Mouse (Mus musculus) heart, adult 2 months (tissue): ENCODE results near the gene Tmtc2. TPM values are rescaled to one million over a fixed set of nuclear protein-coding genes. Genes with fewer than 3 reads are reported as not detected.

ENCODE experiments used
- DNase-seq, 2 experiments: peaks; one replicate each; pipeline ENCODE4 v3.0.0; 2021
- H3K27ac ChIP-seq: fragments of 200-600 bp; 2 replicates; pipeline ENCODE4 v1.8.1; 2022
- H3K27me3 ChIP-seq: fragments of 200-500 bp; 2 replicates; pipeline ENCODE4 v1.6.1; 2012; ENCODE audit warnings: mild to moderate bottlenecking, low read length, inconsistent platforms, mixed read lengths; ENCODE audit not compliant: control insufficient read depth, insufficient read depth
- H3K36me3 ChIP-seq: fragments of 200-500 bp; 2 replicates; pipeline ENCODE4 v1.6.1; 2012; ENCODE audit warnings: low read length, inconsistent platforms; ENCODE audit not compliant: control insufficient read depth, insufficient read depth
- H3K4me1 ChIP-seq: fragments of 200-500 bp; 2 replicates; pipeline ENCODE4 v1.6.1; 2011; ENCODE audit warnings: low read length; ENCODE audit not compliant: control insufficient read depth, insufficient read depth
- H3K4me3 ChIP-seq: fragments of 200-600 bp; 2 replicates; pipeline ENCODE4 v1.8.1; 2022
- H3K79me2 ChIP-seq: fragments of 200-500 bp; replicated peaks from 2 replicates; pipeline ENCODE4 v1.6.1; 2012; ENCODE audit warnings: mild to moderate bottlenecking, inconsistent platforms, low read length, moderate library complexity, mixed read lengths; ENCODE audit not compliant: control insufficient read depth, insufficient read depth
- H3K9ac ChIP-seq: fragments of 200-500 bp; 2 replicates; pipeline ENCODE4 v1.6.1; 2012; ENCODE audit warnings: low read depth, mild to moderate bottlenecking, control low read depth, inconsistent platforms, low read length, mixed read lengths
- CTCF ChIP-seq: fragments of 200-600 bp; IDR thresholded peaks from 2 replicates; pipeline ENCODE4 v1.8.1; 2022; ENCODE audit warnings: antibody characterized with exemption, mild to moderate bottlenecking, moderate library complexity
- EP300 ChIP-seq: fragments of 200-500 bp; IDR thresholded peaks from 2 replicates; pipeline ENCODE4 v1.6.1; 2011; ENCODE audit warnings: low read depth, low read length, control low read depth; ENCODE audit not compliant: insufficient read depth
- POLR2A ChIP-seq: fragments of 200-500 bp; IDR thresholded peaks from 2 replicates; pipeline ENCODE4 v1.6.1; 2011; ENCODE audit warnings: mild to moderate bottlenecking, low read depth, low read length, control low read depth; ENCODE audit not compliant: insufficient read depth
- WGBS: fragments of 180-500 bp; shearing (Covaris S2); methylation state at CpG from one replicate; pipeline ENCODE4 v1.1.7; 2018; 5-methylcytosine and 5-hydroxymethylcytosine counted together
- intact Hi-C: fragments of 180-260 bp; cut with DNase I; formaldehyde crosslinking; loops from one replicate; pipeline ENCODE4 v1.15.1; 2025
- polyA plus RNA-seq: library from polyadenylated mRNA; depleted of rRNA; stranded (reverse); fragments of >200 nt; gene quantifications from 2 replicates; pipeline ENCODE4 v1.2.3, GENCODE M21; 2012
- total RNA-seq, 2 experiments: library from RNA; stranded (reverse); gene quantifications; 2 replicates each; pipeline ENCODE4 v1.2.3; 2021

The Tmtc2 gene
- total and polyA plus RNA-seq, 3 experiments, result 2.6 to 4.4 (median 4.4) TPM

GRCm38 (mm10) chr10:105381202-105381601 lies 193.0 kb downstream of the Tmtc2 start:
- Histone ChIP-seq H3K4me3 (no peak overlapping the region), H3K27ac (no peak overlapping the region), H3K36me3 (peaks cover 5% of the 10 kb centered on the region), H3K9ac (no peak overlapping the region), H3K27me3 (no peaks in the 10 kb centered on the region), H3K79me2 (no peaks in the 10 kb centered on the region), H3K4me1 (peaks cover 1% of the 10 kb centered on the region)
- no peak for DNase-seq
- TF ChIP-seq CTCF, result no peak
- TF ChIP-seq POLR2A, result no peak
- TF ChIP-seq EP300, result no peak
- 91% methylated on average over 5 of the region's 5 CpGs for WGBS
- intact Hi-C loops, result no loop called here

GRCm38 (mm10) chr10:105380584-105380983 lies 193.7 kb downstream of the Tmtc2 start:
- intact Hi-C loops, result no loop called here
- DNase-seq, result no peak
- H3K36me3 ChIP-seq, result peaks cover 5% of the 10 kb centered on the region
- TF ChIP-seq EP300, result no peak
- TF ChIP-seq CTCF, result no peak
- no peak for TF ChIP-seq POLR2A
- no peaks in the 10 kb centered on the region for H3K27me3 ChIP-seq
- H3K9ac ChIP-seq, result no peak overlapping the region
- no peak overlapping the region for H3K4me3 ChIP-seq
- H3K79me2 ChIP-seq, result no peaks in the 10 kb centered on the region
- no peak overlapping the region for H3K27ac ChIP-seq
- peaks cover 1% of the 10 kb centered on the region for H3K4me1 ChIP-seq
- WGBS, result 79% methylated on average over 7 of the region's 7 CpGs

- peak overlapping the region; percentile 36; the same call in 1 of the 2 replicates for H3K27ac ChIP-seq
- no peaks in the 10 kb centered on the region for H3K4me1 ChIP-seq
- H3K36me3 ChIP-seq, result no peaks in the 10 kb centered on the region
- no peaks in the 10 kb centered on the region for H3K79me2 ChIP-seq
- H3K27me3 ChIP-seq, result no peaks in the 10 kb centered on the region
- 89% methylated on average over 2 of the region's 2 CpGs for whole genome bisulfite sequencing
- H3K4me3 ChIP-seq, result no peak overlapping the region
- intact Hi-C loops, result loop anchor here (5.0 kb wide), 2 partner anchors 125 to 195 kb away; partner anchors contain the start of gene Tmtc2
- H3K9ac ChIP-seq, result no peak overlapping the region
- no peak for DNase-seq
- no peak for TF ChIP-seq POLR2A
- TF ChIP-seq EP300, result no peak
- no peak for TF ChIP-seq CTCF
Observed at GRCm38 (mm10) chr10:105377711-105378110, 196.5 kb downstream of the Tmtc2 start.

- no peaks in the 10 kb centered on the region for H3K27me3 ChIP-seq
- H3K4me3 ChIP-seq, result no peak overlapping the region
- H3K9ac ChIP-seq, result no peak overlapping the region
- H3K4me1 ChIP-seq, result no peaks in the 10 kb centered on the region
- intact Hi-C loops, result no loop called here
- no peak for DNase-seq
- WGBS, result 97% methylated on average over 8 of the region's 8 CpGs
- no peaks in the 10 kb centered on the region for H3K36me3 ChIP-seq
- H3K27ac ChIP-seq, result no peak overlapping the region
- TF ChIP-seq CTCF (peak; percentile 61), EP300 (no peak)
- no peaks in the 10 kb centered on the region for H3K79me2 ChIP-seq
Observed at GRCm38 (mm10) chr10:105373265-105373664, 201.0 kb downstream of the Tmtc2 start.

GRCm38 (mm10) chr10:105368242-105368641 lies 206.0 kb downstream of the Tmtc2 start:
- no peak for DNase-seq
- peaks cover 7% of the 10 kb centered on the region for H3K4me1 ChIP-seq
- intact Hi-C loops, result no loop called here
- no peaks in the 10 kb centered on the region for H3K27me3 ChIP-seq
- H3K4me3 ChIP-seq, result no peak overlapping the region
- WGBS, result 63% methylated on average over 8 of the region's 8 CpGs
- no peak overlapping the region for H3K27ac ChIP-seq
- no peak overlapping the region for H3K9ac ChIP-seq
- no peaks in the 10 kb centered on the region; the same call in 1 of the 2 replicates for H3K36me3 ChIP-seq
- no peaks in the 10 kb centered on the region for H3K79me2 ChIP-seq
- TF ChIP-seq CTCF, result no peak
- no peak for TF ChIP-seq POLR2A
- no peak for TF ChIP-seq EP300

GRCm38 (mm10) chr10:105364480-105364879 lies 209.8 kb downstream of the Tmtc2 start:
- DNase-seq, result no peak
- 86% methylated on average over 3 of the region's 3 CpGs for WGBS
- TF ChIP-seq EP300 (no peak), POLR2A (no peak), CTCF (no peak)

GRCm38 (mm10) chr10:105350301-105350700 lies 223.9 kb downstream of the Tmtc2 start:
- intact Hi-C loops, result no loop called here
- DNase-seq, result no peak
- Histone ChIP-seq H3K4me3 (no peak overlapping the region), H3K79me2 (no peaks in the 10 kb centered on the region), H3K9ac (no peak overlapping the region), H3K27ac (no peak overlapping the region), H3K27me3 (no peaks in the 10 kb centered on the region), H3K4me1 (no peaks in the 10 kb centered on the region), H3K36me3 (no peaks in the 10 kb centered on the region)
- WGBS, result 28% methylated on average over 2 of the region's 2 CpGs
- no peak for TF ChIP-seq POLR2A
- TF ChIP-seq CTCF, result no peak
- no peak for TF ChIP-seq EP300

More at GRCm38 (mm10) chr10:105364480-105364879, 209.8 kb downstream of the Tmtc2 start:
- H3K79me2 ChIP-seq, result no peaks in the 10 kb centered on the region
- no peak overlapping the region for H3K27ac ChIP-seq
- no peaks in the 10 kb centered on the region for H3K27me3 ChIP-seq
- no peaks in the 10 kb centered on the region; the same call in 1 of the 2 replicates for H3K36me3 ChIP-seq
- no peak overlapping the region for H3K9ac ChIP-seq
- H3K4me3 ChIP-seq, result no peak overlapping the region
- peaks cover 7% of the 10 kb centered on the region for H3K4me1 ChIP-seq
- intact Hi-C loops, result no loop called here
